Mouse (Mus musculus): Measurements from ENCODE around the gene F12. TPM values are rescaled to one million over a fixed set of nuclear protein-coding genes. Genes with fewer than 3 reads are reported as not detected.
"Not testable (repeated sequence)": the region's sequence is repeated elsewhere in the genome, so short reads cannot be mapped to it uniquely, and the experiment has no call there.

Gene F12
- total RNA-seq, 1 experiment from 2014 or later, result 60.0 TPM

- DNase-seq, result no peak
Measured at GRCm38 (mm10) chr13:55449679-55450441, 23.3 kb upstream of the F12 start.

GRCm38 (mm10) chr13:55449205-55449604, 22.6 kb upstream of the F12 start:
- DNase-seq, result peak; percentile 23

GRCm38 (mm10) chr13:55448131-55448530, 21.5 kb upstream of the F12 start:
- no peak for DNase-seq

GRCm38 (mm10) chr13:55447543-55447943, 20.9 kb upstream of the F12 start:
- DNase-seq, result peak; percentile 25

GRCm38 (mm10) chr13:55446483-55447105, 20.0 kb upstream of the F12 start:
- DNase-seq, result no peak

- DNase-seq, result no peak
Measured at GRCm38 (mm10) chr13:55445361-55446091, 18.9 kb upstream of the F12 start.

- DNase-seq, result peak; percentile 100
Measured at GRCm38 (mm10) chr13:55444937-55445315, 18.3 kb upstream of the F12 start, which contains the start of gene Grk6. TSS of gene Grk6 (plus strand) at chr13:55445072.

- DNase-seq, result peak; percentile 90
Measured at GRCm38 (mm10) chr13:55444286-55444936, 17.8 kb upstream of the F12 start.

GRCm38 (mm10) chr13:55443799-55444285, 17.2 kb upstream of the F12 start:
- DNase-seq, result no peak

- not testable (repeated sequence) for DNase-seq
Measured at GRCm38 (mm10) chr13:55437111-55437629, 10.6 kb upstream of the F12 start.

GRCm38 (mm10) chr13:55431889-55432685, 5.5 kb upstream of the F12 start:
- no peak for DNase-seq

- peak; percentile 58 for DNase-seq
Measured at GRCm38 (mm10) chr13:55430566-55430965, 4.0 kb upstream of the F12 start.

- peak; percentile 84 for DNase-seq
Measured at GRCm38 (mm10) chr13:55429226-55429888, 2.8 kb upstream of the F12 start.

- peak; percentile 84 for DNase-seq
Measured at GRCm38 (mm10) chr13:55420933-55421800, 5.4 kb downstream of the F12 start.

GRCm38 (mm10) chr13:55420018-55420932, 6.3 kb downstream of the F12 start:
- DNase-seq, result no peak

GRCm38 (mm10) chr13:55419142-55419541, 7.5 kb downstream of the F12 start:
- no peak for DNase-seq

- DNase-seq, result peak; percentile 95
Measured at GRCm38 (mm10) chr13:55418004-55418403, 8.6 kb downstream of the F12 start.

GRCm38 (mm10) chr13:55414743-55415380, 11.7 kb downstream of the F12 start, which contains the start of gene Pfn3:
TSS of gene Pfn3 (minus strand) at chr13:55415232.
- DNase-seq, result peak; percentile 50
